Mouse (Mus musculus): ENCODE measurements around the gene Opn4. TPM values are rescaled to one million over a fixed set of nuclear protein-coding genes. Genes with fewer than 3 reads are reported as not detected.

The Opn4 gene
- polyA plus RNA-seq (2016; fragmentation: Nextera tagmentation; extraction: Ambion mirVana) = 0.10 TPM in 1 of 2 replicates, not detected in the other

DNA sequence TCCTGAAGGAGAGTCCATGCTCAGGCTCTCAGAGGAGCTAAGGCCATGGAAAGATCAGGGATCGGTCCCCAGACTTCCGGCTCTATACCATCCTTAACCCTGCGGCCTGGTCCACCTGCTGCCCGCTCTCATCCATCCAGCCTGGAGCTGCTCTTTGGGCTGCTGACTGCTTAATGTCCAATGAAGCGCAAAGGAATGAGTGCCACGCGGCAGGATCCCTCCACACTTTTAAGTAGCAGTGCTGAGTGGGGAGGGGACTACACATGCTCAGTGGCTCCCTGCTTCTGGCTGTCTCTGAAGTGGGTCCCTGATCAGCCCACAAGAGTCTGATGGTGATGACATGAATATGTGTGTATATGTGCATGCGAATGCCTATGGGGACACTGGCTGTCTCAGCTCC lies at the start of gene Opn4:
Gene Opn4 (minus strand): TSS at position 202 of the 400 bp plus-strand sequence.
- Histone ChIP-seq H3K4me2 (no peak within 1 kb of the TSS), H3K36me3 (no peaks in the 10 kb centered on the region), H3K9ac (replicated peaks) (no peak within 1 kb of the TSS), H3K4me1 (replicated peaks) (no peaks in the 10 kb centered on the region), H3K27ac (no peak within 1 kb of the TSS), H3K4me3 (replicated peaks) (no peak within 1 kb of the TSS), H3K9me3 (no peaks in the 10 kb centered on the region), H3K27me3 (0 out of 2 replicates have a peak, but pooled peaks cover 4% of the 10 kb centered on the region)
- no peak for ATAC-seq (ENCODE audit: insufficient number of reproducible peaks, insufficient read depth, low FRiP score, low TSS enrichment, low read depth)
- WGBS = 92% methylated on average over 8 of the region's 8 CpGs

DNA sequence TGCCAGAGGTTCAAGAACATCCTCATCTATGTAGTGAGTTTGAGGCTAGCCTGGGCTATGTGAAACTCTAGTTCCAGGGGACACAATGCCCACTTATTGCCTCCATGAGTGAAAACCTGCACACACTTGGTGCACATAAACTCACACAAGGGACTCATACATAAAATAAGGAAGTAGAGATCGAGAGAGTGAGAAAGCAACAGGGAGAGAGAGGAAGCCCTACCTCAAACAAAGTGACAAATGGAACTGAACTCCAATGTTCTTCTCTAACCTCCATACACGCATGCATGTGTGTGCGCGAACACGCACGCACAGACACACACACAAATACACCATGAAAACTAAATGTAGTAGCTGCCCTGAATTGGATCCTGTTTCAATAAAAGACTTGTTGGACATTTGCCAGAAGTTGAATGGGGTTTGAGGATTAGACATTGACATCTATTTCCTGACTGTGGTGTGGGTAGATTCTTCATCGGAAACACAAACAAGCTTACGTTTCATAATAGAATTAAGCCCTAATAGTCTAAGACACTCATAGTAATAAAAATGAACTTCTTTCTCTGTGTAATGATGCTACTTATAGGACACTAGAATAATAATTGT lies 48.0 kb upstream of the Opn4 start:
- Histone ChIP-seq H3K4me1 (replicated peaks) (no peaks in the 10 kb centered on the region), H3K4me2 (no peak overlapping the region), H3K9me3 (no peaks in the 10 kb centered on the region), H3K27ac (no peak overlapping the region), H3K9ac (replicated peaks) (no peak overlapping the region), H3K4me3 (replicated peaks) (no peak overlapping the region), H3K36me3 (no peaks in the 10 kb centered on the region), H3K27me3 (no peaks in the 10 kb centered on the region)
- ATAC-seq (ENCODE audit: insufficient number of reproducible peaks, insufficient read depth, low FRiP score, low TSS enrichment, low read depth) = no peak
- whole genome bisulfite sequencing = 90% methylated on average over 8 of the region's 8 CpGs

DNA sequence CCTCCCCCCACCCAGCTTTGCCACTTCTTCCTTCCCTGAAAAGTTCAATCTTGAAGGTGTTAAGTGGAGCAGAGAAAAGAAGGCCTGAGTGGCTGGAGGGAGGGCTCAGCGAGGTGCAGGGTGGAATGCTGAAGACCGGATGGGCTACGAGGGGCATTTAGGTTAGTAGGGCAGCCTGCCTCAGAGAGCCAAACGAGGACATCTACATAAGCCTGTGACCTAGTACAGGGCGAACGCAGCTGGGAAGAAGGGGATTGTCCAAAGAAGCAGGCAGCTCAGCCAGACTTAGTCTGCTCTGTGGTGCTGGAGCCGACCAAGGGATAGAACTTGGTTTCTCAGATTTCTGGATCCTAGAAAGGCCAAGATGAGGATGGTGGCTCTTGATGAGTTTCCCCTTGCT lies 44.2 kb upstream of the Opn4 start:
- no peak overlapping the region for H3K4me3 ChIP-seq (replicated peaks)
- no peaks in the 10 kb centered on the region for H3K9me3 ChIP-seq
- no peaks in the 10 kb centered on the region for H3K4me1 ChIP-seq (replicated peaks)
- no peak for ATAC-seq (ENCODE audit: insufficient number of reproducible peaks, insufficient read depth, low FRiP score, low TSS enrichment, low read depth)
- no peaks in the 10 kb centered on the region for H3K27me3 ChIP-seq
- H3K9ac ChIP-seq (replicated peaks) = no peak overlapping the region
- H3K27ac ChIP-seq = no peak overlapping the region
- H3K36me3 ChIP-seq = no peaks in the 10 kb centered on the region
- 65% methylated on average over 7 of the region's 7 CpGs for WGBS
- no peak overlapping the region for H3K4me2 ChIP-seq

DNA sequence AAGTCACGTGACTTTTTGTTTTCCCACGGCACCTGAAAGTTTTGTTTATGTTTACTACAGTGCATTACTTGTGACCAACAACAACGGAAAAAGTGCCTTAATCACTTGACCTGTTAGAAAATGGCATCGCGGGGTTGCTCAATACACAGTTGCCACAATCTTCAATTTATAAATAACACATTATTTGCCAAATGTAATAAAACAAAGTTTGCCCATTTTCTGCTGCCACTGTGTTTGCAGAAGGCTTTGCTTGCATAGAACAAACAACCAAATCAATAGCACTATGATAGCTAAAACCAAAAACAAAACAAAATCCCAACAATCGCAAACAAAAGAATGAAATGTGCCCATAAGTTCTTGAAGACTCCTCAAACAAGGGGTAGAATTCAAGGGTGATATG lies 35.8 kb upstream of the Opn4 start:
- H3K9me3 ChIP-seq = no peaks in the 10 kb centered on the region
- no peaks in the 10 kb centered on the region for H3K36me3 ChIP-seq
- no peak overlapping the region for H3K9ac ChIP-seq (replicated peaks)
- no peak overlapping the region for H3K4me2 ChIP-seq
- WGBS = 81% methylated on average over 6 of the region's 6 CpGs
- no peaks in the 10 kb centered on the region for H3K27me3 ChIP-seq
- no peak for ATAC-seq (ENCODE audit: insufficient number of reproducible peaks, insufficient read depth, low FRiP score, low TSS enrichment, low read depth)
- no peak overlapping the region for H3K4me3 ChIP-seq (replicated peaks)
- H3K27ac ChIP-seq = no peak overlapping the region
- no peaks in the 10 kb centered on the region for H3K4me1 ChIP-seq (replicated peaks)

DNA sequence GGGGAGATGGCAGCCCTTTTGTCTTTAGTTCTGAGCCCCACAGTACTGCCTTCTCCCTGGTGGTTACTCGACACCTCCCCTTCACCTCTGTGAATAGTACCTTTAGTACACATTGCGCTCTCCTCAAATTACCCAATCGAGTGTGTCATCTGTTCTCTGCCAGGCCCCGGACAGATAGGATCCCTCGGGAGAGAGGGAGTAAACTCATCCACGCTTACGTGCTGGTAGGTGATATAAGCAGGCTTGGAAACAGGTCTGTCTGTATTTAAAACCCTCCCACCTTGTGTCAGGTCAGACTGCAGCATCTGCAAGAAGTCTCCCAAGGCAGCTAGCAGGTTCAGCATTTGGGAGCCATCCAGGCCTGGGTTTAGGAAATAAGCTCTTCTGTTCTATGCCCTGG lies 35.2 kb upstream of the Opn4 start:
- Histone ChIP-seq H3K4me1 (replicated peaks) (no peaks in the 10 kb centered on the region), H3K27me3 (no peaks in the 10 kb centered on the region), H3K4me2 (no peak overlapping the region), H3K9me3 (no peaks in the 10 kb centered on the region), H3K27ac (no peak overlapping the region), H3K9ac (replicated peaks) (no peak overlapping the region), H3K36me3 (no peaks in the 10 kb centered on the region), H3K4me3 (replicated peaks) (no peak overlapping the region)
- no peak for ATAC-seq (ENCODE audit: insufficient number of reproducible peaks, insufficient read depth, low FRiP score, low TSS enrichment, low read depth)
- WGBS = 40% methylated on average over 7 of the region's 7 CpGs

DNA sequence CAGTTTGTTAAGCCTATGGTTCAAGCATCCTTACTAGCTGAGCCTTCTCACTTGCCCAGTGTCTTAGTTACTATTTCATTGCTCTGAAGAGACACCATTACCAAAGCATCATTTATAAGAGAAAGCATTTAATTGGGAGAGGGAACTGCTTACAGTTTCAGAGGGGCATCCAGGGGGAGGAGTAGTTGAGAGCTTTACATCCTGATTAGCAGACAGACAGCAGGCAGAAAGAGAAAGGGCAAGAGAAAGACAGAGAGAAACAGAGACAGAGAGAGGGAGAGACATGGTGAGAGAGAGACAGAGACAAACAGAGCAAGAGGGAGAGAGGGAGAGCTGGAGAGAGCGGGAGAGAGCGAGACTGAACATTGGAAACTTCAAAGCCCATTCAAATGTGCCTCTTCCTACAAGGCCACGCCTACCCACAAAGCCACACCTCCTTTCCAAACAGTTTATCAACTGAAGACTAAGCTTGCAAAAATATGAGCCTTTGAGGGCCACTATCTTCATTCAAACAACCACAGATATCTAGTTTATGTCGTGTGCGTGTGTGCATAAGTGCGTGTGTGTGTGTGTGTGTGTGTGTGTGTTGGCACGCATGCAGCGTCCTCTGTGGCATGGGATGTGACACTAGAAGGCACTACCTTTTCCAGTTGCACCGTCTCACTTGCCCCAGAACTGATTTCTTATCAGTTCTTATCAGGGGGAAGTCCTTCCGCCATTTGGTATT lies 32.9 kb upstream of the Opn4 start:
- WGBS = 78% methylated on average over 10 of the region's 10 CpGs
- no peak overlapping the region for H3K4me3 ChIP-seq (replicated peaks)
- no peak overlapping the region for H3K9ac ChIP-seq (replicated peaks)
- no peaks in the 10 kb centered on the region for H3K36me3 ChIP-seq
- no peak for ATAC-seq (ENCODE audit: insufficient number of reproducible peaks, insufficient read depth, low FRiP score, low TSS enrichment, low read depth)
- no peak overlapping the region for H3K4me2 ChIP-seq
- H3K4me1 ChIP-seq (replicated peaks) = no peaks in the 10 kb centered on the region
- no peak overlapping the region for H3K27ac ChIP-seq
- no peaks in the 10 kb centered on the region for H3K9me3 ChIP-seq
- no peaks in the 10 kb centered on the region for H3K27me3 ChIP-seq

DNA sequence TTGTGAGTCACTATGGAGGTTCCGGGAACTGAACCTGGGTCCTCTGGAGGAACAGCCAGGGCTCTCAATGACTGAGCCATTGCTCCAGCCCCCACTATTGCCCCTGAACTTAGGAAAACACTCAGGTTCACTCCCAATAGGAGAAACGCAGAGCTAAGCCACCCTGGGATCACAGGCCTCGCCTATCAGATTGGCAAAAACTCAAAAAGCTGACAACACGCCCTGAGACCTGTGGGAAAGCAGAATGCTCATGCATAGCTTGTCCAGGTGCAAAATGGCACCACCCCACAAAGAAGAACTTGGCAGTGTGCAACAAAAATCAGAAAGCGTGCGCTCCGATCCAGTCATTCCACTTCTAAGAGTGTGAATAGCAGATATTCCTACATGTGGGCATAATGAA lies 26.9 kb upstream of the Opn4 start:
- no peak for ATAC-seq (ENCODE audit: insufficient number of reproducible peaks, insufficient read depth, low FRiP score, low TSS enrichment, low read depth)
- Histone ChIP-seq H3K4me2 (no peak overlapping the region), H3K4me1 (replicated peaks) (no peaks in the 10 kb centered on the region), H3K9ac (replicated peaks) (no peak overlapping the region), H3K27ac (no peak overlapping the region), H3K27me3 (no peaks in the 10 kb centered on the region), H3K9me3 (no peaks in the 10 kb centered on the region), H3K36me3 (no peaks in the 10 kb centered on the region), H3K4me3 (replicated peaks) (no peak overlapping the region)
- WGBS = 88% methylated on average over 7 of the region's 7 CpGs

DNA sequence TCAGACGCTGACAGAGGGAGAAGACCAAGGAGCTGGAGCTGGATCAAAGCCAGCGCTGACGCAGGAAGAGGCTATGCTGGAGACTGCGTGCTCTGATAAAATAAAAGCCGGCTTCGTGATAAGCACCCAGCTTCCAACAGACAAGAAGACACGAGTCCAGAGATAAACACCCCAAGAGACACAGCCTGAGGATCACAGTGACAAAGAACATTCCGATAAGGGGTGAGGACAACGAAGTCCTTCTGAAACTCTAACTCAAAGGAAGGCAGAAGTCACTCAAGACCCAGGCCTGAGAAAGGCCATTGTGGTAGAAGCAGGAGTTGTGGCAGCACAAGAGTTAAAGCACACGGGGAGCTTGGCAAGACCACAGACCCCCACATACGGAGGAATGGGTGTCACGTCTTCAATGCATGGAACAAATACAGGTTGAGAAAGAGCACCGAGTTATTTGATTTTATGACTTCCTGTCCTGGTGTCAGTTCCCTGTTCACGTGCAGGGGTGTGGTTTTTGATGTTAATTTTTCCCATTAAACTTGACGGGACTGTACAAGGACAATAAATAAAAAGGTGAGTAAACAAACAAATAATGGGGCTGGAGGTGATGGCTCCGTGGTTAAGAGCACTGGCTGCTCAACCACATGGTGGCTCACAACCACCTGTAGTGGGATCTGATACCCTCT lies 23.7 kb upstream of the Opn4 start:
- no peak overlapping the region for H3K9ac ChIP-seq (replicated peaks)
- no peak overlapping the region for H3K4me2 ChIP-seq
- no peak overlapping the region for H3K4me3 ChIP-seq (replicated peaks)
- WGBS = 70% methylated on average over 16 of the region's 16 CpGs
- no peaks in the 10 kb centered on the region for H3K36me3 ChIP-seq
- no peak for ATAC-seq (ENCODE audit: insufficient number of reproducible peaks, insufficient read depth, low FRiP score, low TSS enrichment, low read depth)
- H3K4me1 ChIP-seq (replicated peaks) = no peaks in the 10 kb centered on the region
- peaks cover 4% of the 10 kb centered on the region; the same call in 1 of the 2 replicates for H3K27me3 ChIP-seq
- H3K9me3 ChIP-seq = no peaks in the 10 kb centered on the region
- no peak overlapping the region for H3K27ac ChIP-seq

DNA sequence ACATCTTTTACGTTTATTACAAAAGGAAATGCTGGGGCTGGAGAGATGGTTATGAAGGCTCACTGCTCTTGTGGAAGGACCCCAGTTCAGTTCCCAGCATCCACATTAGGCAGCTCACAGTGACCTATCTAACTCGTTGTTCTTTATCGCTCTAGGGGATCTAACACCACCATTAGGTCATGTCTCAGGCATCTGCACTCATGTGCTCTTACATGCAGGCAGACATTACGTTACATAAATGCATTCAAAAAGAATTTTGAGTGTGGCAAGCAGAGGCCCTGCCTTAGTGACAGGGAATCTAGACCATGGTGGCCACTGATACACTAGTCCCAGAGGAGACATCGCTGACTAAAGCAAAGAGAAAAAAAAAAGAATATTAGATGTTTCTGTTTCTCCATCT lies 23.1 kb upstream of the Opn4 start:
- ATAC-seq (ENCODE audit: insufficient number of reproducible peaks, insufficient read depth, low FRiP score, low TSS enrichment, low read depth) = no peak
- H3K27ac ChIP-seq = no peak overlapping the region
- no peaks in the 10 kb centered on the region for H3K36me3 ChIP-seq
- H3K9me3 ChIP-seq = no peaks in the 10 kb centered on the region
- H3K27me3 ChIP-seq = peaks cover 9% of the 10 kb centered on the region; the same call in 1 of the 2 replicates
- H3K4me2 ChIP-seq = no peak overlapping the region
- no peaks in the 10 kb centered on the region for H3K4me1 ChIP-seq (replicated peaks)
- WGBS = 84% methylated on average over 5 of the region's 5 CpGs
- no peak overlapping the region for H3K4me3 ChIP-seq (replicated peaks)
- H3K9ac ChIP-seq (replicated peaks) = no peak overlapping the region

DNA sequence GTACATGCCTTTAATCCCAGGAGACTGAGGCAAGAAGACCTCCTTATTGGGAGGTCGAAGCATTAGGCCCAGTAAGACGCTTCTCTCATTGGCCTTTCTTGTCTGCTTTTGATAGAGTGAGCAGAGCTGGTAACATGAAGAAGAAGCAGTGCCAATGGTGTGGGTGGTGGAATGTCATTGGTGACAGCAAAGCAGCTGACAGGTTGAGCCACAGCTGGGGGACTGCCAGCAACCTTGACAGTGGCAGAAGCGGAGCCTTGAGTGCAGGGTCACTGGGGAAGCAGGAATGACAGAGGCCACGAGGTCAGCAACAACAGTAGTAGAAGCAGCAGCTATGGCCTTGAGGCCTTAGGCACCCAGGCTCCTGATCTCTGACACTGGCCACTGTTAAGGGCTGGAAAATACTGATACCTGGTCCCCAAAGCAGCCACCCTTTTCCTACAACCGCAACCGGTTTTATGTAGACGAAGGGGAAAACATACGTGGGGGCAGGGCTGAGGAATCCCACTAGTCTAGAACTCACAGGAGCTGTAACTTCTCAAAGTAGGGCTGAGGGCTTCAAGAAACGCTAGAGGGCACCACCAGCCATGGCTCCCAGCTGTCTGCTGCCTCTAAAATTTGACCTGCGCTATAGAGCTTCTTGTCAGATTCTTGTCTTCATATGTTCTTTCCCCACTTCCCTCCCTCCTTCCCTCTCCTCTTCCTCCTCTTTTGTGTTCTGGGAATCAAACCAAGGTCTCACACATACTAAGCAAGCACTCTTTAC lies 20.9 kb upstream of the Opn4 start:
- 31% methylated on average over 10 of the region's 10 CpGs for WGBS

DNA sequence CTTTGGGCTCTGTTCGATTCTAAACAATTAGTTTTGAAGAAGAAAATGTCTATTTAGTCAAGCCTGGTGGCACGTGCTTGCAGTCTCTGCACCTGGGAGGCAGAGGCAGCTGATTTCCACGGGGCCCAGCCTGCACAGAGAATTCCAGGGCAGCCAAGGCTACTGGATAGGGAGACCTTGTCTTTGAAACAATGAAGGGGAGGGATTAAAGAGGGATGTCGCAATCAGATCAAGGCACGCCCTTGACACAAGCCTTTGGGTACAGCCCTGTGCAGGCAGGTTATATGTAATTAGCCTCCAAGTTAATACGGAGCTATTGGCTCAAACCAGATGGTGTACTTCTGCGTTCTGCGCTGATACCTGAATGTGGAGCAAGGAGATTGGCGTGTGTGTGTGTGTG lies 18.9 kb upstream of the Opn4 start:
- H3K27ac ChIP-seq = no peak overlapping the region
- peaks cover 37% of the 10 kb centered on the region for H3K27me3 ChIP-seq
- H3K9ac ChIP-seq (replicated peaks) = no peak overlapping the region
- H3K9me3 ChIP-seq = no peaks in the 10 kb centered on the region
- WGBS = 38% methylated on average over 9 of the region's 9 CpGs
- no peaks in the 10 kb centered on the region for H3K36me3 ChIP-seq
- H3K4me3 ChIP-seq (replicated peaks) = no peak overlapping the region
- peaks cover 6% of the 10 kb centered on the region for H3K4me1 ChIP-seq (replicated peaks)
- no peak overlapping the region for H3K4me2 ChIP-seq
- no peak for ATAC-seq (ENCODE audit: insufficient number of reproducible peaks, insufficient read depth, low FRiP score, low TSS enrichment, low read depth)

More for the DNA sequence above, 20.9 kb upstream of the Opn4 start:
- H3K9me3 ChIP-seq = no peaks in the 10 kb centered on the region
- peaks cover 19% of the 10 kb centered on the region for H3K27me3 ChIP-seq
- H3K27ac ChIP-seq = no peak overlapping the region
- no peak overlapping the region for H3K4me3 ChIP-seq (replicated peaks)
- no peak overlapping the region for H3K4me2 ChIP-seq
- H3K36me3 ChIP-seq = no peaks in the 10 kb centered on the region
- H3K4me1 ChIP-seq (replicated peaks) = no peaks in the 10 kb centered on the region
- H3K9ac ChIP-seq (replicated peaks) = no peak overlapping the region
- ATAC-seq (ENCODE audit: insufficient number of reproducible peaks, insufficient read depth, low FRiP score, low TSS enrichment, low read depth) = no peak
